Mouse (Mus musculus) bone marrow macrophage, adult 2 months (primary cell): ENCODE data around the gene Sept9.

Source experiments
- CTCF ChIP-seq: IDR thresholded peaks from 2 replicates; pipeline ENCODE4 v1.5.1; 2012; ENCODE audit warnings: low read depth, mild to moderate bottlenecking, low read length, moderate library complexity
- POLR2A ChIP-seq: IDR thresholded peaks from 2 replicates; pipeline ENCODE4 v1.6.1; 2012; ENCODE audit warnings: mild to moderate bottlenecking, low read depth, low read length, borderline replicate concordance

- TF ChIP-seq CTCF (no peak), POLR2A (no peak)
Observed at GRCm38 (mm10) chr11:117350462-117351222, 151.2 kb downstream of the Sept9 start.
